Mouse (Mus musculus) cerebellum, adult 2 months (tissue): ENCODE data around the gene Trmt6.

ENCODE experiments used
- CTCF ChIP-seq: fragments of 200-500 bp; IDR thresholded peaks from 2 replicates; pipeline ENCODE4 v1.5.1; 2011; ENCODE audit warnings: low read depth, mild to moderate bottlenecking, control low read depth, low read length, moderate library complexity, borderline replicate concordance; ENCODE audit not compliant: insufficient read depth
- POLR2A ChIP-seq: fragments of 200-500 bp; IDR thresholded peaks from 2 replicates; pipeline ENCODE4 v1.6.1; 2011; ENCODE audit warnings: low read length, control low read depth, borderline replicate concordance; ENCODE audit not compliant: insufficient read depth

- no peak for TF ChIP-seq CTCF
- TF ChIP-seq POLR2A: peak; percentile 71; the same call in 1 of the 2 replicates
These were observed 31.8 kb downstream of the Trmt6 start for GRCm38 (mm10) chr2:132784039-132784438.
